Mouse (Mus musculus) brain, adult 2 months (tissue): Measurements from ENCODE around the gene Tbx4.

Experiments
- DNase-seq: peaks from one replicate; pipeline ENCODE4 v3.0.0; 2011; ENCODE audit warnings: low read depth, low spot score

Tbx4 gene

GRCm38 (mm10) chr11:85885665-85886428, at the start of gene Tbx4:
Gene Tbx4, plus strand, starts transcription at chr11:85886422.
- no peak for DNase-seq

- no peak for DNase-seq
Observed at GRCm38 (mm10) chr11:85836523-85837290, 49.5 kb upstream of the Tbx4 start.

GRCm38 (mm10) chr11:85837291-85837647, 49.0 kb upstream of the Tbx4 start:
- no peak for DNase-seq

- DNase-seq: no peak
Observed at GRCm38 (mm10) chr11:85837648-85838423, 48.4 kb upstream of the Tbx4 start.

- DNase-seq: no peak
Observed at GRCm38 (mm10) chr11:85838424-85839257, 47.6 kb upstream of the Tbx4 start.

- DNase-seq: no peak
Observed at GRCm38 (mm10) chr11:85839258-85840030, 46.8 kb upstream of the Tbx4 start.

- DNase-seq: no peak
Observed at GRCm38 (mm10) chr11:85840031-85840802, 46.0 kb upstream of the Tbx4 start.

- DNase-seq: no peak
Observed at GRCm38 (mm10) chr11:85840803-85841145, 45.4 kb upstream of the Tbx4 start.

GRCm38 (mm10) chr11:85841211-85841681, 45.0 kb upstream of the Tbx4 start:
- no peak for DNase-seq

GRCm38 (mm10) chr11:85841980-85842379, 44.2 kb upstream of the Tbx4 start:
- DNase-seq: peak; percentile 34

GRCm38 (mm10) chr11:85842596-85843346, 43.5 kb upstream of the Tbx4 start:
- no peak for DNase-seq

- peak; percentile 45 for DNase-seq
Observed at GRCm38 (mm10) chr11:85843347-85843692, 42.9 kb upstream of the Tbx4 start.

- peak; percentile 70 for DNase-seq
Observed at GRCm38 (mm10) chr11:85844144-85844965, 41.9 kb upstream of the Tbx4 start.

- DNase-seq: no peak
Observed at GRCm38 (mm10) chr11:85844971-85845370, 41.3 kb upstream of the Tbx4 start.

- DNase-seq: no peak
Observed at GRCm38 (mm10) chr11:85845921-85846320, 40.3 kb upstream of the Tbx4 start.

- DNase-seq: no peak
Observed at GRCm38 (mm10) chr11:85846509-85846908, 39.7 kb upstream of the Tbx4 start.

- DNase-seq: peak; percentile 86
Observed at GRCm38 (mm10) chr11:85849037-85849436, 37.2 kb upstream of the Tbx4 start.

GRCm38 (mm10) chr11:85850233-85850632, 36.0 kb upstream of the Tbx4 start, which contains the start of gene Gm11444:
Gene Gm11444, minus strand, starts transcription at chr11:85850333.
- DNase-seq: no peak
